Mouse (Mus musculus) megakaryocyte-erythroid progenitor cell, adult 5-6 weeks (primary cell): ENCODE results near the gene Pigu. TPM values are rescaled to one million over a fixed set of nuclear protein-coding genes. Genes with fewer than 3 reads are reported as not detected.
A peak's percentile ranks its signal among the peaks of the same experiment; 100 is the strongest.

Source experiments
- ATAC-seq: replicated peaks from 2 replicates; pipeline ENCODE4 v1.8.0; 2016; ENCODE audit warnings: mild to moderate bottlenecking, inconsistent platforms; ENCODE audit not compliant: severe bottlenecking, poor library complexity, low FRiP score, low TSS enrichment
- total RNA-seq, 2 experiments: library from RNA; stranded (forward) in 1 of 2; stranded (reverse) in 1 of 2; fragments of 200-1000, 215-1000 nt in 1 of 2; fragments of >200 nt in 1 of 2; fragmentation: Nextera tagmentation in 1 of 2; gene quantifications; 2 replicates each; pipeline ENCODE4 v1.2.3; 2014 to 2017

The Pigu gene
- total RNA-seq, 2 experiments from 2014 or later = 50.9 to 63.2 TPM

DNA sequence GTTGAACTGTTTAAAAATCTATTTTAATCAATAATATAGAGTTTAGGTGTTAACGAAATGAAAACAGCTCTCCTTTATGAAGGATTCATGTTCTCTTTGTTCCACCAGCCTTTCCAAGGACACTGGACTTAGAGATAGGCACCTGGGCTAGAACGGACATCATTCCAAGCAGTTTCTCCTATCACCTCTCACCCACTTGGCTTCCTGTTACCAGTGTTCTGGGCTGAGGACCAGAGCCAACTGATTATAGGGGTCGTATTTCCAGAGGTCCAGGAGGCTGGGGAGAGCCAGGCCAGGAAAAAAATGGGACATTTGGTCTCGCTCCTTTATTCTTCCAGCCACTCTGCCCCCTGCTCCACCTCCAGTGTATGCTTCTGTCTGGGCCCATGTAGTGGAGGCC, 15.2 kb upstream of the Pigu start:
- no peak for ATAC-seq

DNA sequence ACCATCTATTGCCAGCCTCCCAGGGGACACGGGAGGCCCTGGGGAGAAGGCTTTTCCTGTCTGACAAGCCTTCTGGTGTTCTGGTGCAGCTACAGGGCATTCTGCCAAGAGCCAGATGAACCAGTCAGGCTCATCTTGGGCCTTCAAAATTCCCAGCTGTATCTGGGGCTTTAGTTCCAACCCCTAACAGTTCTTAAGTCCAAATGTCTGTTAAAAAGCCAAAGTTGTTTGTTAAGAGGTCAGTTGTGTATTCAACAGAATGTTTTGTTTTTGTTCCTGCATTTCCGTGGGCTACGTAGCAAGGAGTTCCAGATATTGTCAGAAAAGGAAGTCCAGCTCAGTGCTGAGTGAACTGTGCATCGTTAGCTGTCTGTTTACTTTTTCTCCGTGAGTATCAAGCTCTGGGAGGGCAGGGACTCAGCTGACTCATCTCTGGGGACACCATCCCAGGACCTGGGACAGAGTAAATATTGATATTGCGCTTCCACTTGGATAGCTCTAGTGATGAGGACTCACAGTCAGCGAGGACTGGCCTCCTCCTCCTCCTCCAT, 12.2 kb upstream of the Pigu start:
- no peak for ATAC-seq

DNA sequence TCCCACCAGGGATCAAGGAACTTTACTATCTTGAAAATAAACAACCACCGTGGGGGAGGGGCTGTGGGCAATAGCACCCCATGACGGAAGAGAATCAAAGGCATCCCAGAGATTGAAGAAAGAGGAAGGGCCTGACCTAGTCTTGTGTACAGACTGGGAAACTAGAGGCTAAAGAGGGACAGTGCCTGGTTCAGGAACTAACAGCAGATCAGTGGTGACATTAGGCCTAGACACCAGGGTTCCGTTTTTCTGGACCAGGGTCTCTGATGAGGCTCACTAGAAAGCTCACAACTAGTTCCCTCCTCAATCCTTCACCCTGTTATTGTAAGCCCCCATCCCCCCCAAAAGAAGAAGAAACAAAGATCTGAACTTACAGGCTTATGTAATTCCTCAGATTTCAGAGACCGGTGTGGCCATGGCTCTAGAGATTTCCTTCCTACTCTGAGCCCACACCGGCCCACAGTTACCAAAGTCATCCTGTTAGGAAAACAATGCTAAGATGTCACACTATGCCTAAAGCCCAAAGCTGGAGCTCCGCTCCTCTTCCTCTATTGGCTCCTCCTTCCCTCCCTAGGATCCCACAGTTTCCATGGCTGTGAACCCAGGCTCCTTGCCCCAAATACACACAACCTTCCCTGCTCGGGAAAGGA, 10.5 kb upstream of the Pigu start:
- no peak for ATAC-seq

DNA sequence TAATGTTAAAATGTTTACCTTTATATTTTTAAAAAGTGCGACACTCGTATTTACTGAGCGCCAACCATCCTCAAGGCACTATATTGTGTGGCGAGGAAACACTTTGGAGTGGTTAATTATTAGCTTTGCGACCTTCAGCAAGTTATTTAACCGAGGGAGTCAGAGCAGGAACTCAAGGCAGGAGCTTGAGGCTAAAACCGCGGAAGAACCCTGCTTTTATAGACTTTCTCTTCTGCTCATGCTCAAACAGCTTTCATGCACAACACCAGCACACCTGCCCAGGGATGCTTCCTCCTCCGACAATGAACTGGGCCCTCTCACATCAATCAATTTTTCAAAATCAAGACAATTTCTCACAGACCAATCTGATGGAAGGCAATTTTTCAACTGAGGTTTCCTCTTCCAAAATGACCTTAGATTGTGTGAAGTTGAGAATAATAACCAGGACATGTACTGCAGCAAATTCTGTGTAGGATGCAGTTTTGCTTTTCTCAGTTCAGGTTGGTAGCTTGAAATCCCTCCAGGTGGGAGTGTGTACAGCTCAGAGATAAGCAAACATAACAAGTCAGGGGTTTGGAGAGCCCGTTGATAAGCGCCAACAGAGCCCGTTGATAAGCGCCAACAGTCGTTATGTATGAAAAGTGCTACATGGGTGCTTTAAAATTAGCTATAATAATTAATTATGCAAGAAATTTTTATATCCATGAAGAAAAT, 613 bp upstream of the Pigu start:
- no peak for ATAC-seq

DNA sequence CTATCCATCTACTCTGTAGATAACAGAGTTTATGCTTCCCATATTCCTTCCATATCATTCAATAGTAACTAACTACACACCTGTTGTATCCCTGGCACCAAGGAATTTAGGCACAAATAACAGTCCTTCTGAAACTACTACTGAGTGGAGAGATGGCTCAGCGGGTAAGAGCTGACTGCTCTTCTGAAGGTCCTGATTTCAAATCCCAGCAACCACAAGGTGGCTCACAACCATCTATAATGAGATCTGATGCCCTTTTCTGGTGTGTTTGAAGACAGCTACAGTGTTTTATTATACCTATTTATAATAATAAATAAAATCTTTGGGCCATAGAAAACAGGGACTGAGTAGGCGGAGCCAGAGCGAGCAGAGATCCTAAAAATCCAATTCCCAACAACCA, 2.8 kb downstream of the Pigu start:
- no peak for ATAC-seq

DNA sequence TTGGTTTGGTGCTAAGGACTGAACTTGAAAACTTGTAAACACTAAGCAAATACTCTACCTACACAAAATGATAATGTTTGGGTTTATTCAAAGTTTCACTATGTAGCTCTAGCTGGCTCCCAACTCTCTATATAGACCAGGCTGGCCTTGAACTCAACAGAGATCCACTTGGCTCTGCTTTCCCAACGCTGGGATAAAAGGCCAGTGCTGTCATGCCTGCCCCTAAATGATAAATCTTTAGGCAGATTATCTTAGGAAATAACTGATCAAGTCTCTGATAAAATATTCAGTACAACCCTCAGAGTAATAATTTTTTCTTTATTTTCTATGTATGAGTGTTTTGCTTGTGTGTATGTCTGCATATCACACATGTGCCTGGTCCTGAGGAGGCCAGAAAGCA, 10.6 kb downstream of the Pigu start:
- no peak for ATAC-seq

DNA sequence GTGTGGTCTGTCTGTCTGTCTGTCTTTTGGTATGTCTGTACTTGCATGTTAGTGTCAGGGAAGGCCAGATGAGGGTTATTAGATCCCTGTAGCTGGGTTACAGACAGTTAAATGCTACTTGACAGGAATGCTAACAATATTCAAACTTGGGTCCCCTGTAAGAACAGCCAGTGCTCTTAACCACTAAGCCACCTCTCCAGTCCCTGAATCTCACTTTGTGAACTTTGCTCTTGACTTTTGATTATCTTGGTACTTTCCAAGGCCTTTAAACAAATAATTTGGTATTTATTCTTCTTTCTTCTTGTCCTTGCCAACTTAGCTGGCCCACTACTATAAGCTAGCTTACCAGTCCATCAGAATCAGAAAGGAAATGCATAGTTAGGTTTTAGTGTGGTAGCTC, 17.1 kb downstream of the Pigu start:
- ATAC-seq = no peak

DNA sequence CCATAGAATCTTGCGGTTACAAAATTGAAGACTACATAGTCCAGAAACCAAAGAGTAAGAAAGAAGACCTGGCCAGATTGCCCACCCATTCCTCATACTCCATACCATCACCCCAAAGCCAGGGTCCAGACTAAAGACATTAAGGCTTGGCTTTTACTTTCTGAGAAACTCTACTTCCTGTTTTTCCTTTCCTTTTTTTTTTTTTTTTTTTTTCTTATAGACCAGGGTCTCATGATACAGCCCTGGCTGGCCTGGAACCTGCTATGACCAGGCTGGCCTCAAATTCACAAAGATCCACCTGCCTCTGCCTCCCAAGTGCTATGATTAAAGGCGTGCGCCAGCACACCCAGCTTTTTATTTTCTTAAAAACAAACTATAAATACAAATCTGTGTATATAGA, 21.0 kb downstream of the Pigu start:
- ATAC-seq = no peak

DNA sequence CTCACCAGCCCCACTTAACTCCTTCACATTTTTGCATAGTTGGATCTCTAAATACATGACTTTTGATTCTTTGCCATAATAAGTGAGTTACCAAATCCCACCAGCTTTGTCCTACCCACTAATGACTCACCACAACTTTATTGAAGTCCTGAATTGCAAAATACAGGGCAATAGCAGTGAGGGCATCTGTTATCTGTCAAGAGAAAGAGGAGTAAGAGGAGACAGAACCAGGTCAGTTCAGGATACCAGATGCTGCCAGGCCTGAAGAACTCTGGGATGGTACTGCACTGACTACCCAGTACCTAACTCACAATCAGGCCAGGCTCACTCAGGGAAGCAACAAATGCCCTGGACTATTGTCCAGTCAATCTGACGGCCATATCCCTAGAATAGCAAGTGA, 22.0 kb downstream of the Pigu start:
- ATAC-seq = no peak

DNA sequence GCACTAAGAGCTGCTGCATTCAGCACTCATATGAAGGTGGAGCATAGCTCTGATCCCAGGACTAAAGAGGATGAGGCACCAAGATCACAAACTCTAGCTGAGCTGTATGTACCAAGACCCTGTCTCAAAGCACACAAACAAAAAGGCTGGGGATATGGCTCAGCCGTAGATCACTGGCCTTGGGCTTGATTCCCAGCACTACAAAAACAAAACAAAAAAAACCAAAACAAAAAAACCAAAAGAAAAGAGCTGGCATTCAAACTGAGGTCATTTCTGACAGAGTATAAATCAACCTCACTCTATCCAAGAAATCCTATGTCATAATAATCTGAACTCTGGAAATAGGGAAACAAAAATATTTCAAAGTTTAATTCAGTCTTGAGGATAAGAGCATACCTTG, 23.8 kb downstream of the Pigu start:
- no peak for ATAC-seq

DNA sequence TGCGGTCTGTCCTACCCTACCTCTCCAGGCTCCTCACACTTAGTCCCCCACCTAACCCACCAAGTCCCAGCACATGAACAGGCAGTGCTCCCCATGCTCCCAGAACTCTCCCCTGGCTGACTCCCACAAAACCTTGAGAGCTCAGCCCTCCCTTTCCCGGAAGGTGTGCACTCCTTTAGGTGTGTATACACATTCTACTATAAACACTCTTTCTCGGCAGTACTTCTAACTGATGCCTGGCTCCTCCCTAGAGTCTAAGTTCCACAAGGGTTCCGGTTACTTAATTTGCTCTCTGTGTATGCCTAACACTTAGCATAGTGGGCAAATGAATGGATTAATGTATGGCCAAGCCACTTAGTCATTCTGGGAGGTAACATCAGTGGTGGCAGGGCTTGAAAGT, 25.9 kb downstream of the Pigu start:
- no peak for ATAC-seq

DNA sequence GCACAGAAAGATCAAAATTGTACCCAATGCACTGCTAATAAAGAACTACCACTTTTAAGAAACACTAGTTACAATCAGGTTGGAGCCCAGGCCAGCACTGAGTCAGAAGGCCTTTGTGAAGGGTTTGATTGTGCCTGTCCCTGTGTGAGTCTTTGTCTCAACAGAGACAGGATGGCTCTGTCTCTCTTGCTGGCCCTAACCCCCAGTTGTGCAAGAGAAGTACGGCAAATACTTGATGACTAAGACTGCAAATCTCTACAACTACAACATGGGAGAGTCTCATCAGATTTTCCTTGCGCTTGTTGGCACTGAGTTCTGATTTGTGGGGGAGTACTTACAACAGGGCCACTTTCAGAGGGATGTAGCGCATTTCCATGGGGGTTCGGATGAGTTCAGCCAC, 26.4 kb downstream of the Pigu start:
- ATAC-seq = no peak

DNA sequence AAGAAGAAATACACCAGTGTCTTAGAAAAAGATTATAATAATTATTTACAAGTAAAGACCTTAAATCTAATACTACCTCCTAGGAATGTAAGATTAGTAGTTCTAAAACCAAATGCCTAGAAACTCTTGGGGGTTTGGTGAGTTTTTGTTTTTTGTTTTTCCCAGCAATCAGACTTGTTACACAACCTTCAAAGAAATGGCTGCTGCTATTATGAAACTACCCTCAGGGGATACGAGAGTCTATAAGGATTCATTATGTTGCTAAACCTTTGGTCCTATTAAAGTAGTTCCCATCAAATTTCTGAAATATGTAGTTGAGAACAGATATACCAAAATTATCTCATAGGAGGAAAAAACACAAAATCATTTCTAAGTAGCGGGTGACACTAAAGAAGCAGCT, 27.5 kb downstream of the Pigu start:
- no peak for ATAC-seq

DNA sequence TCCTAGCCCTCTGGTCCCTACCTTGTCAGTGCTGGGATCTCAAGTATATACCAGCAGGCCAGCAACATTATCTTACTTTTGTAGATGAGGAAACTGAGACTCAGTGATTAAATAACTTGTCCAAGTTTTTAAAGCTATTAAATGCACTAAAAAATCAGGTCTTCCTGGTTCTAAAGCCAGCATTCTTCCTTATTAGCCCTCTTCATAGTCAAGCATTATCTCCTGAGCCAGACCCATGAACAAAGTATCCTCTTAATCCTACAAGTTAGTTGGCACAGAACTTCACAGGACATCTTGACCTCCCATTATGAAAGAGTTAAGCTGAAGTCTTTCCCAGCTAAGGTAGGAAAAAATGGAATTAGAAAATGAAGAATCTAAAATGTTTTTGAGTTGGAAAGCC, 28.3 kb downstream of the Pigu start:
- ATAC-seq = no peak

DNA sequence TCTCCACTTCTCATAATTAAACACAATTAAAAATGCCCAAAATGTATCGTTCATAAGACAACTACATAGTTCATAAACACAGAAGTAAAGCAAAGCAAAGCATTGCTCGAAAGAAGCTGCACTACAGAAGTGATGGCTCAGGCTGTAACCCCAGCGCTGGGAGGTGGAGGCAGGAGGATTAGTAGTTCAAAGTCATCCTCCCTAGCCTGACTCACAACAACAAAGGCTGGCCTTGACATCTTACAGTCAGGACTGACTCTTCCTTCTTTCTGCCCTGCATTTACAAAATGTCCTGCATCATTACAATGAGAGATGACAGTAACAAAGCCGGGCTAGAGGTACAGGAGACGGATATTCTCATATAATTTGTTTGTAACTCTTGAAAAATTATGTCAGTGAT, 29.3 kb downstream of the Pigu start:
- ATAC-seq = no peak

DNA sequence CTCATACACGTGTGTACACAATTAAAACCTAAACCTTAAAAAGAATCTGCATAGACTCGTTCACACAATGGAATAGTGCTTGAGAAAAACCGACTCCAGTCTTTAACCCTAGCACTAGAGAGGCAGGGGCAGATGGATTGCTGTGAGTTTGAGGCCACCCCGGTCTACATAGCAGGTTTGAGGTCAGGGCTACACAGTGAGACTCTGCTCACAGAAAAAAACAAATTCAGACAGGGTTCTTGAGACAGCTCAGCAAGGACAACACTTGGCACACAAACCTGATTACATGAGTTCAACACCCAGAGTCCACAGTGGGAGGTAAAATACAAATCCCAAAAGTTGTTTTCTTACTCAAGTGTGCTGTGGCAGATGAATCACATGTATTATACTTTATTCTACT, 31.2 kb downstream of the Pigu start:
- ATAC-seq = no peak

DNA sequence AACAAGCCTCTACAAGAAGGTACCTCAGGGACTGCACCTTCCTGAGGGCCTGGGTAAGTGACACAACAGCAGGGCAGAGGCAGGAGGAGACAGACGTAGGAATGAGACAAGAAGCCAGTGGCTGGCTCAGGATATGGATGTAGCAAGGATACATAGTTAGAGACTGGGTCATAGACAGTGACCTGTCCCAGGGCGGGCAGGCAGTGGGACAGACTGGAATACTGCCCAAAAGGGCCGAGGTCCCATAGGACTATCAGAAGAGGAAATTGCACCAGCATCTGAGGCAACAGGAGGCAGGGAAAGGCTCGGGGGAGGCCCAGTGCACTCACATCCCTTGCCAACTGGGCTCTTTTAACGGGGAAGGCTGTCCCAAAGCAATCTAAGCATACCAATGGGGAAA, 36.6 kb downstream of the Pigu start:
- no peak for ATAC-seq

DNA sequence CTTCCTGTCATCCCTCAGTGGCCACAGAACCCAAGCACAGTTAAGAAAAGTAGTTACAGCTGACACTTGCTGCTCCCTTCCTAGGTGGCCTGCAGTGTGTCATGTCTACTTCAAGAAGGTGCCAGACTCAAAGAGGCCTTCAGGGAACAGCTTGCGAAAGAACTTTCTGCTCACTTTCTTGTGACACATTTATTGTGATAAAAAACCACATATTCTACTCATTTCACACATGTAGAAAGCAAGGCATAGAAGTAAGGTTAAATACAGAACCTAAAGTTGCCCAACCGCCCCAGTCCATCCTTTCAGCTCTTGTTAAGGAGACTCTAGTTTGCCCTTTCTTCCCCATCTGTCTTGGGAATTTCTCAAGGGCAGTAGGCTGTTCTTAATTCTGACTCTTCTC, 38.6 kb downstream of the Pigu start:
- ATAC-seq = no peak

DNA sequence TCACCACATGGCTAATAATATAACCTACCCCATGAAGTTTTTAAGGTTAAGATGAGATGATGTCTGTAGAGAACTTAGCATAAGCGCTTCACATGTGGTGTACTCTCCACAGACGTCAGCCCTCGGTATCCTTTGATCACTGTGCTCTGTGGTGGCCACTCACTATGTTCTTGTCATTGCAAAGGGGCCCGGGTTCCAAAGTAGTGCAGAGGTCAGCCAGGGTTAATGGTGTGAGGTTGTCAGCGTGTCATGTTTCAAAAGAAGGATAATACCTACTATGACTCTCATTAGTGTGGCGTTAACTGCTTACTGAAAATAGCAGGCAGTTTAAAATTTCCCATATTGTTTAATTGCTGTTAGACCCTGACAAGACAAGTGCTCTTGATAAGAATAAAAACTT, 43.6 kb downstream of the Pigu start:
- ATAC-seq = no peak

DNA sequence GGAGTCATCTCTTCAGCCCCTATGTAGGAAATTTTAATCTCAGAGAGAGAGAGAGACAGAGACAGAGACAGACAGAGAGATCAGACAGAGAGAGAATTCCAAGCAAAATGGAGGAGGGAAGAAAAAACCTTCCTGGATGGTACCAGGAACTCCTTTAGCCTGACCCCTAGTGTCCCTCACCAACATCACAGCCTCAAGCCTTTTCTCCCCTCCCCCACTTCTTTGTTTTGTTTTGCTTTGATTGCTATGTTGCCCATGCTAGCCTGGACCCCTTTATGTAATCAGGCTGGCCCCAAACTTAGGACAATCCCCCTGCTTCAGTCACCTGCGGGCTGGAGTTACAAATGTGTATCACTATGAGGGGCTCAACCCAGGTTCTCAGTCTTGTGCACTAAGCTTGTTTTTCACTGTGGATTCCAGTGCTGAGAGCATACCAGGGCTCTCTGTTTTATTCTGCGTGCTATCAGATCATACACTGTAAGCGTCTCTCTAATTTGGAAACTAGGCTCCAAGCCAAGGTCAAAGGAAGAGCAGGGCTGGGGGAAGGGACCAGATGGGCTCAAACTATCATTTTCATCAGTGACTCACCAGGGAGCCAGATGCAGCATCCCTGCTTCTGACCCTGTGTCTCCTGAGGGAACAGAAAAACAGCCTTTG, 48.2 kb downstream of the Pigu start:
- ATAC-seq = peak; percentile 77

DNA sequence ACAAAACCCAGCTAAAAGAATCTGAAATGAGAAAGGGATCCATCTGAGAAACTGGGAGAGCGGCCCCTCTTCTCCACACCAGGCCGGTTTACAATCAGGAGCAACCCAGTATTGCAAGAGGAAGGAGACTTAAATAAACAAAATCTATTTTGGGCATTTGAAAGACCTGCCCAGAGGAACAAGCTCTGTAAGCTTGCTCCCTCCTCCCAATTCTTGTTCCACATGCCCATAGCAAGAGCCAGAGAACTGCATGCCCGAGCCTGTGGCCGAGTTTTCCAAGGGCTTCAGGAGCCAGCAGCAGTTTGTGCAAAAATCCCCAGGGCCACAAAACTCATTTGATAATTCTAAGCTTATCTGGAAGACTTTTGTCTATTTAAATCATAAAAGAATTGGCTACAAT, 57.7 kb downstream of the Pigu start:
- ATAC-seq = no peak
